Mouse (Mus musculus): ENCODE results near the gene Sppl3.
"Not testable (repeated sequence)": the region's sequence is repeated elsewhere in the genome, so short reads cannot be mapped to it uniquely, and the experiment has no call there.

- TF ChIP-seq CTCF, POLR2A (IDR thresholded peaks at IDR 0.05; ENCODE audit: extremely low read depth, insufficient read depth, low read length): not testable (repeated sequence)
Observed at GRCm38 (mm10) chr5:115103253-115103652, 92.3 kb downstream of the Sppl3 start.
